Mouse (Mus musculus): ENCODE data around the gene Birc6. TPM values are rescaled to one million over a fixed set of nuclear protein-coding genes. Genes with fewer than 3 reads are reported as not detected.
"Not testable (repeated sequence)": the region's sequence is repeated elsewhere in the genome, so short reads cannot be mapped to it uniquely, and the experiment has no call there.

Gene Birc6
- polyA plus RNA-seq, 1 experiment from 2014 or later: 40.6 TPM

GRCm38 (mm10) chr17:74678061-74678460 lies 150.0 kb downstream of the Birc6 start:
- Histone ChIP-seq H3K27ac (ENCODE audit: low read depth) (no peak overlapping the region), H3K36me3 (replicated peaks; ENCODE audit: insufficient read depth, low read length) (peaks cover 46% of the 10 kb centered on the region), H3K4me2 (ENCODE audit: low read depth, low read length) (no peak overlapping the region), H3K4me3 (ENCODE audit: low read depth, low read length) (no peak overlapping the region), H3K9ac (replicated peaks) (no peak overlapping the region), H3K4me1 (ENCODE audit: insufficient read depth) (no peaks in the 10 kb centered on the region), H3K27me3 (ENCODE audit: insufficient read depth, low read length) (no peaks in the 10 kb centered on the region), H3K9me3 (ENCODE audit: low read length) (no peaks in the 10 kb centered on the region)
- 81% methylated on average over 8 of the region's 8 CpGs for WGBS (ENCODE audit: insufficient replicate concordance)
- TF ChIP-seq EP300 (IDR thresholded peaks at IDR 0.05; ENCODE audit: low read depth) (no peak), CTCF (IDR thresholded peaks at IDR 0.05; ENCODE audit: low read depth) (no peak)
- no peak for ATAC-seq
- no peak for DNase-seq

GRCm38 (mm10) chr17:74684927-74685326 lies 156.8 kb downstream of the Birc6 start:
- ATAC-seq (no peak), DNase-seq (no peak)
- no peak overlapping the region for H3K4me2 ChIP-seq (ENCODE audit: low read depth, low read length)

GRCm38 (mm10) chr17:74688555-74688954 lies 160.5 kb downstream of the Birc6 start:
- no peak for ATAC-seq
- no peak overlapping the region for H3K27ac ChIP-seq (ENCODE audit: low read depth)
- DNase-seq: no peak
- TF ChIP-seq EP300 (IDR thresholded peaks at IDR 0.05; ENCODE audit: low read depth) (no peak), CTCF (IDR thresholded peaks at IDR 0.05; ENCODE audit: low read depth) (no peak)
- no peaks in the 10 kb centered on the region for H3K9me3 ChIP-seq (ENCODE audit: low read length)
- no peaks in the 10 kb centered on the region for H3K4me1 ChIP-seq (ENCODE audit: insufficient read depth)
- peaks cover 44% of the 10 kb centered on the region for H3K36me3 ChIP-seq (replicated peaks; ENCODE audit: insufficient read depth, low read length)
- WGBS (ENCODE audit: insufficient replicate concordance): 90% methylated on average over 2 of the region's 2 CpGs
- no peak overlapping the region for H3K4me2 ChIP-seq (ENCODE audit: low read depth, low read length)
- H3K27me3 ChIP-seq (ENCODE audit: insufficient read depth, low read length): no peaks in the 10 kb centered on the region
- no peak overlapping the region for H3K4me3 ChIP-seq (ENCODE audit: low read depth, low read length)
- no peak overlapping the region for H3K9ac ChIP-seq (replicated peaks)

More at GRCm38 (mm10) chr17:74684927-74685326, 156.8 kb downstream of the Birc6 start:
- Histone ChIP-seq H3K4me3 (ENCODE audit: low read depth, low read length) (no peak overlapping the region), H3K36me3 (replicated peaks; ENCODE audit: insufficient read depth, low read length) (peaks cover 20% of the 10 kb centered on the region), H3K4me1 (ENCODE audit: insufficient read depth) (no peaks in the 10 kb centered on the region), H3K27me3 (ENCODE audit: insufficient read depth, low read length) (no peaks in the 10 kb centered on the region), H3K27ac (ENCODE audit: low read depth) (no peak overlapping the region), H3K9ac (replicated peaks) (no peak overlapping the region), H3K9me3 (ENCODE audit: low read length) (no peaks in the 10 kb centered on the region)
- TF ChIP-seq CTCF (IDR thresholded peaks at IDR 0.05; ENCODE audit: low read depth): no peak
- TF ChIP-seq EP300 (IDR thresholded peaks at IDR 0.05; ENCODE audit: low read depth): no peak
- 91% methylated on average over 3 of the region's 3 CpGs for WGBS (ENCODE audit: insufficient replicate concordance)

DNA sequence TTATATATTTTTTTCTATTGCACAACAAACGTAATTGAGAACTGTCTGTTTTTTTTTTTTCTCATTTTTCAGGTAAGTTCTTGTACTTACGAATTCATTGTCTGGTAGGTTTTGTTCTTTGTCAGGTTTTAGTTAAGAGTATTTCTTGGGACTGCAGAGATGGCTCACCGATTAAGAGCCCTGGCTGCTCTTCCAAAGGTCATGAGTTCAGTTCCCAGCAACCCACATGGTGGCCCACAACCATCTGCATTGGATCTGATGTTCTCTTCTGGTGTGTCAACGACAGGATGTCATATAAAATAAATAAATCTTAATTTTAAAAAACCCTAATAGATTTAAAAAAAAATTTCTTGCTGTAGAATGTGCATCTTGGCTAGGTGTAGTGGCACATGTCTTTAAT lies 161.3 kb downstream of the Birc6 start:
- Histone ChIP-seq H3K9ac (replicated peaks) (no peak overlapping the region), H3K4me2 (ENCODE audit: low read depth, low read length) (no peak overlapping the region), H3K27ac (ENCODE audit: low read depth) (no peak overlapping the region), H3K4me3 (ENCODE audit: low read depth, low read length) (no peak overlapping the region), H3K4me1 (ENCODE audit: insufficient read depth) (no peaks in the 10 kb centered on the region), H3K27me3 (ENCODE audit: insufficient read depth, low read length) (no peaks in the 10 kb centered on the region), H3K9me3 (ENCODE audit: low read length) (no peaks in the 10 kb centered on the region), H3K36me3 (replicated peaks; ENCODE audit: insufficient read depth, low read length) (peaks cover 49% of the 10 kb centered on the region)
- TF ChIP-seq EP300 (IDR thresholded peaks at IDR 0.05; ENCODE audit: low read depth): no peak
- TF ChIP-seq CTCF (IDR thresholded peaks at IDR 0.05; ENCODE audit: low read depth): no peak
- no peak for ATAC-seq
- 90% methylated on average over 4 of the region's 4 CpGs for WGBS (ENCODE audit: insufficient replicate concordance)
- DNase-seq: no peak

DNA sequence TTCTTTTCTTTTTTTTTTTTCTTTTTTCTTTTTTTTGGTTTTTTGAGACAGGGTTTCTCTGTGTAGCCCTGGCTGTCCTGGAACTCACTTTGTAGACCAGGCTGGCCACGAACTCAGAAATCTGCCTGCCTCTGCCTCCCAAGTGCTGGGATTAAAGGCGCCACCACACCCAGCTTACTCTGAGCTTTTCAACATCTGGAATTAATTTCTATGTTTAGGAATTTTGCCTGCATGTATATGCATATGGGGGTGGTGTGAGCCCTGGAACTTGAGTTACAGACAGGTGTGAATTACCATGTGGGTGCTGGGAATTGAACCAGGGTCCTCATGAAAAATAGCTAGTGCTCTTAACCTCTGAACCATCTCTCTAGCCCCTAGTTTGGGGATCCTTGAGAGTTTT lies 173.6 kb downstream of the Birc6 start:
- peaks cover 54% of the 10 kb centered on the region for H3K36me3 ChIP-seq (replicated peaks; ENCODE audit: insufficient read depth, low read length)
- WGBS (ENCODE audit: insufficient replicate concordance): 91% methylated on average over 2 of the region's 2 CpGs
- not testable (repeated sequence) for ATAC-seq

GRCm38 (mm10) chr17:74705480-74705879 lies 177.4 kb downstream of the Birc6 start:
- H3K9ac ChIP-seq (replicated peaks): no peak overlapping the region
- peaks cover 21% of the 10 kb centered on the region for H3K36me3 ChIP-seq (replicated peaks; ENCODE audit: insufficient read depth, low read length)
- H3K9me3 ChIP-seq (ENCODE audit: low read length): no peaks in the 10 kb centered on the region
- no peak overlapping the region for H3K4me2 ChIP-seq (ENCODE audit: low read depth, low read length)
- no peak overlapping the region for H3K27ac ChIP-seq (ENCODE audit: low read depth)
- no peak for TF ChIP-seq CTCF (IDR thresholded peaks at IDR 0.05; ENCODE audit: low read depth)
- TF ChIP-seq EP300 (IDR thresholded peaks at IDR 0.05; ENCODE audit: low read depth): no peak
- 65% methylated on average over 5 of the region's 5 CpGs for WGBS (ENCODE audit: insufficient replicate concordance)
- DNase-seq (no peak), ATAC-seq (no peak)
- H3K4me1 ChIP-seq (ENCODE audit: insufficient read depth): 0 out of 2 replicates have a peak, but pooled peaks cover 2% of the 10 kb centered on the region
- H3K4me3 ChIP-seq (ENCODE audit: low read depth, low read length): no peak overlapping the region
- H3K27me3 ChIP-seq (ENCODE audit: insufficient read depth, low read length): no peaks in the 10 kb centered on the region

More for the DNA sequence above, 173.6 kb downstream of the Birc6 start:
- not testable (repeated sequence) for H3K9ac ChIP-seq (replicated peaks); DNase-seq; H3K27ac ChIP-seq (ENCODE audit: low read depth); H3K9me3 ChIP-seq (ENCODE audit: low read length); H3K27me3 ChIP-seq (ENCODE audit: insufficient read depth, low read length); H3K4me1 ChIP-seq (ENCODE audit: insufficient read depth); H3K4me3 ChIP-seq (ENCODE audit: low read depth, low read length); H3K4me2 ChIP-seq (ENCODE audit: low read depth, low read length)

DNA sequence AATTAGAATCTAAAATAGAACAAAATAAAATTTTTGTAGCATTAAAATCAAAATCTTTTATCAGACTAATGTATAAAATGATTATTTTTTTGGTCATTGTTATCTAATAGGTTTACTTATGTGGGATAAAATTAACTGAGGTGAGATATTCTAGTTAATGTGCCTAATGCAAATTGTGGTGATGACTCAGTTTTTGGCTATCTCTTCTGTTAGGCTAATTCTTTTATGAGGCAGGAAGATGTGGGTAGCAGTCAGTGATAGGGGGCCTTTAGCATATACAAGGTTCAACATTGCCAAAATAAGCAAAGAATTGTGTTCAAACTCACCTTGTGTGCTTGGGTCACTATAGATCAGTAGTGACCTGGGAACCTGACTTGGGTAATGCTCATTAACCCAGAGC lies 178.5 kb downstream of the Birc6 start:
- Histone ChIP-seq H3K4me1 (ENCODE audit: insufficient read depth) (peaks cover 12% of the 10 kb centered on the region), H3K9ac (replicated peaks) (no peak overlapping the region), H3K27ac (ENCODE audit: low read depth) (no peak overlapping the region), H3K4me3 (ENCODE audit: low read depth, low read length) (no peak overlapping the region), H3K9me3 (ENCODE audit: low read length) (no peaks in the 10 kb centered on the region), H3K27me3 (ENCODE audit: insufficient read depth, low read length) (no peaks in the 10 kb centered on the region), H3K36me3 (replicated peaks; ENCODE audit: insufficient read depth, low read length) (peaks cover 17% of the 10 kb centered on the region), H3K4me2 (ENCODE audit: low read depth, low read length) (no peak overlapping the region)
- TF ChIP-seq EP300 (IDR thresholded peaks at IDR 0.05; ENCODE audit: low read depth) (no peak), CTCF (IDR thresholded peaks at IDR 0.05; ENCODE audit: low read depth) (no peak)
- DNase-seq: no peak
- ATAC-seq: no peak

All from liver, postnatal 0 days (tissue).